Mouse (Mus musculus) neural tube, embryonic 12.5 days (tissue): ENCODE measurements around the gene Xpo4. TPM values are rescaled to one million over a fixed set of nuclear protein-coding genes. Genes with fewer than 3 reads are reported as not detected.
"Not testable (repeated sequence)": the region's sequence is repeated elsewhere in the genome, so short reads cannot be mapped to it uniquely, and the experiment has no call there.

Source experiments
- ATAC-seq: fragments of 200-750 bp; cut with Nextera tagmentation; 2 replicates; pipeline ENCODE4 v1.8.0; 2017; ENCODE audit warnings: low read depth, mild to moderate bottlenecking, moderate TSS enrichment, moderate library complexity; ENCODE audit not compliant: low FRiP score
- H3K27ac ChIP-seq: fragments of 300-500 bp; sonication (generic); 2 replicates; pipeline ENCODE4 v1.5.1; 2016
- H3K27me3 ChIP-seq: fragments of 300-500 bp; sonication (generic); replicated peaks from 2 replicates; pipeline ENCODE4 v1.6.1; 2016; ENCODE audit warnings: mild to moderate bottlenecking
- H3K36me3 ChIP-seq: fragments of 300-500 bp; sonication (generic); 2 replicates; pipeline ENCODE4 v1.6.1; 2016; ENCODE audit warnings: mild to moderate bottlenecking
- H3K4me1 ChIP-seq: fragments of 300-500 bp; sonication (generic); 2 replicates; pipeline ENCODE4 v1.6.1; 2016
- H3K4me2 ChIP-seq: fragments of 300-500 bp; sonication (generic); replicated peaks from 2 replicates; pipeline ENCODE4 v1.6.1; 2016; ENCODE audit warnings: mild to moderate bottlenecking
- H3K4me3 ChIP-seq: fragments of 300-500 bp; sonication (generic); 2 replicates; pipeline ENCODE4 v1.5.1; 2016
- H3K9ac ChIP-seq: fragments of 300-500 bp; sonication (generic); 2 replicates; pipeline ENCODE4 v1.6.1; 2016; ENCODE audit warnings: mild to moderate bottlenecking
- H3K9me3 ChIP-seq: fragments of 300-500 bp; sonication (generic); 2 replicates; pipeline ENCODE4 v1.6.1; 2016; ENCODE audit warnings: mild to moderate bottlenecking
- WGBS: fragments of 180-500 bp; shearing (Covaris S2); methylation state at CpG from one replicate; pipeline ENCODE4 v1.1.7; 2016; 5-methylcytosine and 5-hydroxymethylcytosine counted together
- polyA plus RNA-seq: library from polyadenylated mRNA; unstranded; fragments of >200 nt; fragmentation: Nextera tagmentation; extraction: Ambion mirVana; gene quantifications from 2 replicates; pipeline ENCODE4 v1.2.1, GENCODE M21; 2016

The Xpo4 gene
- polyA plus RNA-seq, 1 experiment from 2014 or later = 20.1 TPM

DNA sequence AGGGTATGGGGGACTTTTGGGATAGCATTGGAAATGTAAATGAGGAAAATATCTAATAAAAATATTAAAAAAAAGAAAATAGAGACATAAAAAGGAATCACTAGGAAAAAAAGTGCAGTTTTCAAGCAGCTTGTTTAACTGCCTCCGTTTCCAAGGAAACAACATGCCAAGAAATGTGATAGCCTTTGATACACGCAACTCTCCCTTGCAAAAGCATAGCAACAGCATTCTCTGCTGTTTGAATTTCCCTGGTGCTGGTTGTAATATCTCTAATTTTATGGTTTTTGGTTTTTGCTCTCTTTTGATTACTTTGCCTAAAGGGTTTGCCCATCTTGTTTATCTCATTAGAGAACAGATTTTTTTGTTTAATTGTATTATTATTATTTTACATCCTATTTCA is 10.3 kb upstream of the Xpo4 start:
- H3K27ac ChIP-seq = no peak overlapping the region
- no peak overlapping the region for H3K9ac ChIP-seq
- 71% methylated on average over 2 of the region's 2 CpGs for WGBS
- no peak overlapping the region for H3K4me2 ChIP-seq
- H3K4me3 ChIP-seq = no peak overlapping the region
- no peaks in the 10 kb centered on the region for H3K9me3 ChIP-seq
- no peaks in the 10 kb centered on the region for H3K27me3 ChIP-seq
- no peaks in the 10 kb centered on the region for H3K36me3 ChIP-seq
- ATAC-seq = no peak
- H3K4me1 ChIP-seq = no peaks in the 10 kb centered on the region

DNA sequence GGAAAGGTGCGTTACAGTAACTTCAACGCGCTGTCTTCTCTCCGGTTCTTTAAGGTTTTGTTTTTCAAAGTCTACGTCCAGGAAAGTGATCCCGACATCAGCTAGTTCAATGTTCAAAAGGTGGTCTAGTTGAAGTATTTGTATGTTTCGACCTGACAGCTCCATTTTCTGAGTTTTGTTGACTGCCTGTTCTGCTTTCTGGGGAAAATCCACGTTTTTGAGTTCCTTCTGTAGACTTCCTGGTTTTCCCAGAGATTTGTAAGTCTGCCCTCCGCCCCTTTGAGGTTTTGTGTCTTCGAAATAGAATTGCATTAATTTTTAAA is 359 bp upstream of the Xpo4 start:
- WGBS = 14% methylated on average over 10 of the region's 10 CpGs
- H3K4me2 ChIP-seq = peak overlapping the region; percentile 78
- peak overlapping the region; percentile 93 for H3K27ac ChIP-seq

DNA sequence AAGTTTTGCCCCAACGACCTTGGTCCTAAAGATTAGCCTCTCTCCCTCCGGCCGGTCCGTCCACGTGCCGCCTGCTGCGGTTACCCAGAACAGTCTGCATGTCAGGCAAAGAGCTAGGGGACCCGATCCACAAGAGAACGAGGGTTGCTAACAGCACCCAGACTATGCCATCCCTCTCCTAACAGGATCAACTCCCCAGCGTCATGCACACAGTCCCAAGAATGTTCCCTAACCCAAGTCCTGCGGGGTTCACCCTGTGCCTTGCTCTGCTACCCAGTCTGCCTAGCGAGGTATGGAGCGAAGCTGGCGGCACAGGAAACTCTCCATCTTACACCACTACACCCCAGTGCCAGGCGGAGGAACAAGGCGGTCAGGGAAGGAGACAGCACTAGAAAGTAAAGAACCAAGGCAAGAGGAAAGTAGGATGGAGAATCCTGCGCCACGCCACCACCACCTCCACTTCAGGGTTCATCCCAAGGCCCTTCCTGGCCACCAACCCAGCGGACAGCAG is 864 bp downstream of the Xpo4 start:
- peak; percentile 66 for ATAC-seq
- Histone ChIP-seq H3K4me2 (peak overlapping the region; percentile 78), H3K36me3 (no peaks in the 10 kb centered on the region), H3K9me3 (no peaks in the 10 kb centered on the region), H3K27me3 (no peaks in the 10 kb centered on the region), H3K9ac (peak overlapping the region; percentile 91), H3K4me3 (peak overlapping the region; percentile 80), H3K4me1 (peaks cover 17% of the 10 kb centered on the region; the same call in 1 of the 2 replicates), H3K27ac (peak overlapping the region; percentile 93; the same call in 1 of the 2 replicates)
- WGBS = 0% methylated on average over 19 of the region's 19 CpGs

More for the DNA sequence above, 359 bp upstream of the Xpo4 start:
- peaks cover 17% of the 10 kb centered on the region; the same call in 1 of the 2 replicates for H3K4me1 ChIP-seq
- no peaks in the 10 kb centered on the region for H3K27me3 ChIP-seq
- H3K9ac ChIP-seq = peak overlapping the region; percentile 91
- H3K4me3 ChIP-seq = peak overlapping the region; percentile 80
- ATAC-seq = no peak
- no peaks in the 10 kb centered on the region for H3K36me3 ChIP-seq
- H3K9me3 ChIP-seq = no peaks in the 10 kb centered on the region

DNA sequence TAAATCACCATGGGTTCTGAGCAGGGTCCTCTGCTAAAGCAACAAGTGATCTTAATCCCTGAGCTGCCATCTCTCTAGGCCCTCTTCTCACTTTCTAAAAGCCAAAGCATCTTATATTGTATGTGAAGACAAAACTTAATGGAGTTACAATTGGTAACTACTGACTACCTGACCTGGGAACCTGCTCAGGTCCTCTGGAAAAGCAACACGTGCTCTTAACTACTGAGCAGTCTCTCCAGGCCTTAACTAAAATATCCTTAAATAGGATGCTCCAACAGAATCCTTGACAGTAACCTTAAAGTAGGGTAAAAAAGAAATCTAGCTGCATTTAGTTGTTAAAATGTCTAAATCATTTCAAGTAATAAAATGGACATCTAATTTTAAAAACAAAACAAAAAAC is 1.6 kb downstream of the Xpo4 start:
- H3K4me3 ChIP-seq = no peak overlapping the region
- H3K4me1 ChIP-seq = peaks cover 17% of the 10 kb centered on the region; the same call in 1 of the 2 replicates
- ATAC-seq = no peak
- WGBS = 28% methylated on average over 1 of the region's 1 CpGs
- H3K9ac ChIP-seq = no peak overlapping the region
- no peaks in the 10 kb centered on the region for H3K27me3 ChIP-seq
- peak overlapping the region; percentile 78 for H3K4me2 ChIP-seq
- H3K9me3 ChIP-seq = no peaks in the 10 kb centered on the region
- no peaks in the 10 kb centered on the region for H3K36me3 ChIP-seq
- H3K27ac ChIP-seq = no peak overlapping the region

DNA sequence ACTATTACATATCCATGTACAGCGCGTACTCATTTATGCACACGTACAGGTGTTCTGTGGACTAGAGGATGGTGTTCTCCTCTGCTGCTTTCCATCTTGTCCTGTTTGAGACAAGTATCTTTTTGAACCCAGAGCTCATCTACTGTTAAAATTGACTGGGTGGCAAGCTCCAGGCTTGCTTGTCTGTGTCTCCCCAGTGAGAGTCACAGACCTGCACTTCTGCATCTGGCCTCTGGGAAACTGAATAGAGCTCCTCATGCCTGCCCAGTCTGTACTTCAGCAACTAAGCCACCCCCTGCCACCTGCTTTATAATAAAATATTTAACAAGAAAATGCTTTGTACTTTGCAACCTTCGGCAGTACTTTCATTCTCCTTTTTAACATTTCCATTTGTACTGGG is 6.9 kb downstream of the Xpo4 start:
- Histone ChIP-seq H3K4me3 (no peak overlapping the region), H3K4me1 (no peaks in the 10 kb centered on the region), H3K4me2 (no peak overlapping the region), H3K27me3 (no peaks in the 10 kb centered on the region), H3K36me3 (no peaks in the 10 kb centered on the region), H3K9ac (no peak overlapping the region), H3K9me3 (no peaks in the 10 kb centered on the region), H3K27ac (no peak overlapping the region)
- ATAC-seq = no peak
- 96% methylated on average over 4 of the region's 4 CpGs for WGBS

DNA sequence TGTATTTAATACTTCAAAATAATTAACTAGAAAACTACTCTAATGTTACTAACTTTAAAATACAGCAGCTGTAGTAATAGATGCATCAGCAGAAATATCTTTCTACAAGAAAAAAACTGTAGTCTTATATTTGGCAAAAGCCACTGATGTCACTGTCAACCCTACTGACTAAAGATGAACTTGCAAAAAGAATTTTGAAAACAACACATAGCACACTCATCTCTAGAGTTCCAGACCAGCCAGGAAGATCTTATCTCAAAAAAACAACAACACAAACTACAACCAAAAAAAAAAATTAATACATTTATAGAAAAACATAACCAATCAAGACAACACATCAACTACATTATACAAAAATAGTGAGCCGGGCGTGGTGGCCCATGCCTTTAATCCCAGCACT is 7.7 kb downstream of the Xpo4 start:
- WGBS = 100% methylated on average over 2 of the region's 2 CpGs
- ATAC-seq = no peak

DNA sequence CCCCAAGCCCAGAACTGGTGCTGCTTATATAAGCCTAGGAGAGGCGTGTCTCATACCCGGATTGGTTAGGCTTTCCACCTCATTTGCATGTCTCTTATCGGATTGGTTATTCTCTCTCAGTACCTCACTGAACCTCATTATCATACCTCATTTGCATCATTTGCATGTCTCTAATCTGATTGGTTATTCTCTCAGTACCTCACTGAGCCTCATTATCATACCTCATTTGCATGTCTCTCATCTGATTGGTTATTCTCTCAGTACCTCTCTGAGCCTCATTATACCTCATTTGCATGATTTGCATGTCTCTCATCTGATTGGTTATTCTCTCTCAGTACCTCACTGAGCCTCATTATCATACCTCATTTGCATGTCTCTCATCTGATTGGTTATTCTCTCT is 8.7 kb downstream of the Xpo4 start:
- H3K4me2 ChIP-seq, H3K4me3 ChIP-seq, H3K36me3 ChIP-seq, H3K9ac ChIP-seq, H3K27me3 ChIP-seq, H3K9me3 ChIP-seq, H3K27ac ChIP-seq, H3K4me1 ChIP-seq: not testable (repeated sequence)
- 93% methylated on average over 3 of the region's 3 CpGs for WGBS
- 0 out of 2 replicates have a peak, but pooled peaks have one; percentile 50 for ATAC-seq

More for the DNA sequence above, 7.7 kb downstream of the Xpo4 start:
- Histone ChIP-seq H3K9ac (no peak overlapping the region), H3K27me3 (no peaks in the 10 kb centered on the region), H3K4me3 (no peak overlapping the region), H3K9me3 (no peaks in the 10 kb centered on the region), H3K36me3 (no peaks in the 10 kb centered on the region), H3K27ac (no peak overlapping the region), H3K4me2 (no peak overlapping the region), H3K4me1 (no peaks in the 10 kb centered on the region)

DNA sequence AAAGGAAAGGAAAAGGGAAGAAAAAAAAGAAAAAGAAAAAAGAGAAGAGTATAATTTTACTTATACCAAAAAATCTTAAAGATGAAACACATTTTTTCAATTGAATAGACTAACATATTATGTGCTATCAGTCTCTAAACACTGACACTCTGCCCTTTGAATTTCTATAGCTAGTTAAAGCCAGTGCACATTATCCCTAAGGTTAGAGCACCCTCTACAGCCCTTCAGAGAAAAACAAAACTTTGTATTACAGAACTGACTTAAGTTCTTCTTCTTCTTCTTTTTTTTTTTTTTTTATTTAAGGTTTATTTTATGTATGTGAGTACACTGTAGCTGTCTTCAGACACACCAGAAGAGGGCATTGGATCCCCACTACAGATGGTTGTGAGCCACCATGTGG is 15.7 kb downstream of the Xpo4 start:
- Histone ChIP-seq H3K4me2 (no peak overlapping the region), H3K9ac (no peak overlapping the region), H3K4me1 (no peaks in the 10 kb centered on the region), H3K9me3 (no peaks in the 10 kb centered on the region), H3K27me3 (no peaks in the 10 kb centered on the region), H3K27ac (no peak overlapping the region), H3K4me3 (no peak overlapping the region), H3K36me3 (no peaks in the 10 kb centered on the region)
- no peak for ATAC-seq

DNA sequence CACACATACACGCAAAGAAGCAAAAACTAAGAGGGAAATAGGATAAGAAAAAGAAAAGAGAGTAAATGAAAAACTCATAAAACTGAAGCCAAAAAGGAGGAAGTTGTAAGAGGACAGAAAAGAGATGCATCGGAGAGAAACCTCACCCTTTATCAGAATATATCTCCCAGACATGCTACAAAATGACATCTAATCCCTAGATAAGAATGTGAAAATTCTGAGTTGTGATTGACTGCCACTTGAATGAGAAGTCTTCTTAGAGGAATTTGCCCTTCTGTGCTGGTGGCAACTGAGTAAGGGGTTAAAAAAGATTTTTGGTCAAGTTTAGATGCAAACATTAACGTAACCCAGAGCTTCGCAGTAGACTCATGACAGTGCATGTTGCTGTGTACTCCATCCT is 19.1 kb downstream of the Xpo4 start:
- Histone ChIP-seq H3K27me3 (no peaks in the 10 kb centered on the region), H3K36me3 (0 out of 2 replicates have a peak, but pooled peaks cover 2% of the 10 kb centered on the region), H3K9ac (no peak overlapping the region), H3K4me2 (no peak overlapping the region), H3K27ac (no peak overlapping the region), H3K4me3 (no peak overlapping the region), H3K4me1 (no peaks in the 10 kb centered on the region), H3K9me3 (no peaks in the 10 kb centered on the region)
- ATAC-seq = no peak
- 93% methylated on average over 4 of the region's 4 CpGs for WGBS

DNA sequence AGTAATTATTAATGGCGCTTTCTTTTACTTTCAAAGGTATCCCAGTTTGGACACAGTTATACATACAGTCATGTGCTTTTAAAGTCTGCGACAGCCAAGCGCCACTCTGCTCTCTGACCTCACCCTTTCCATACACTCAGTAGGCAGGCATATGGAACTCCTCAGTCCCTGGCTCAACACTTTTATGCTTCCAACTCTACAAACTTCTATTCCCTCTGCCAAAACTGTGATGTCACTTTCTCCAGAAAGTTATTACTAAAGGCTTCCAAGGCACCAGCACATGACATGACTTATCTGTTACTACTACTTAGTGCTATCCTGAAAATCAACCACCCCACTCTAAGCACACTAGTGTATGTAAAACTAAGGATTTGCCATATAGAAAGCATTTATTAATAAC is 26.1 kb downstream of the Xpo4 start:
- Histone ChIP-seq H3K4me1 (peaks cover 2% of the 10 kb centered on the region; the same call in 1 of the 2 replicates), H3K36me3 (0 out of 2 replicates have a peak, but pooled peaks cover 5% of the 10 kb centered on the region), H3K27ac (no peak overlapping the region), H3K9me3 (no peaks in the 10 kb centered on the region), H3K4me3 (no peak overlapping the region), H3K4me2 (no peak overlapping the region), H3K9ac (no peak overlapping the region), H3K27me3 (no peaks in the 10 kb centered on the region)
- WGBS = 95% methylated on average over 3 of the region's 3 CpGs
- no peak for ATAC-seq

DNA sequence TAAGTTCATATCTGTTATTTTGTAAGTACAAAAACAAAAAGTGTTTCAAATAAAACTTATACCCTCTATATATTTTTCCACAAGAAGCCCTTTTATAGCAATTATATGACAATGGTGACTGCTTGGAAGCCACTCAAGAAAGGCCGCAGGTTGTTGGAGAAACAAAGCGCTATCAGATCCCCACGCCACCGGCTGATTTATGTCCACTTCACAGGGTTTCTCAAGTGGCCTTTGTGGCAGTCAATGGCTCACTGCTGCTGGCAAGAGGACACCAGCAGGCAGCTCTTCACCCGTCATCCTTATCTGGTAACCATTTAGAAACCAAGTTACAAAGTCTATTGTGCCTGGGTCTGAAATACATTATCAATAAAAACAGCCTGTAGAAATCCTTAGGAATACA is 31.1 kb downstream of the Xpo4 start:
- Histone ChIP-seq H3K4me3 (no peak overlapping the region), H3K9me3 (no peaks in the 10 kb centered on the region), H3K4me1 (peaks cover 3% of the 10 kb centered on the region; the same call in 1 of the 2 replicates), H3K36me3 (no peaks in the 10 kb centered on the region; the same call in 1 of the 2 replicates), H3K27me3 (no peaks in the 10 kb centered on the region), H3K27ac (no peak overlapping the region), H3K9ac (no peak overlapping the region), H3K4me2 (no peak overlapping the region)
- 9% methylated on average over 5 of the region's 5 CpGs for WGBS
- ATAC-seq = 0 out of 2 replicates have a peak, but pooled peaks have one; percentile 48

DNA sequence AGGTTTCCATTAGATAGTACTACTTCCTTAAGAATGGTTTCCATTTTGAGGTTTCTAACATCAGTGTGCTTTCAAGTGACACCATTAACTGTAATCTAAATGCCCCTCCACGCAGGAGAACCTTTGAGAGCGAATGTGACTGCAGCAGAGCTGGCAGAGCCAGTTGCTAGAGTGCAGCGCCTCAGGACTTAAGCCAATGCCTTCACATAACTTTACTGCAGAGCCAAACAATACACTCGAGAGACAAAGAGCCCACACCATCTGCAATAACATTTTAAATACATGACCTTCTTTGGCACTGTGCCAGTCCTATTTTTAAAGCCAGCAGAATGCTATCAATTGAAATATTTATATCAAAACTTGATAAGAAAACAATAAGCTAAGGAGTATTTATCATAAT is 35.6 kb downstream of the Xpo4 start:
- WGBS = 80% methylated on average over 4 of the region's 4 CpGs
- H3K9me3 ChIP-seq = no peaks in the 10 kb centered on the region
- H3K4me3 ChIP-seq = no peak overlapping the region
- H3K27me3 ChIP-seq = no peaks in the 10 kb centered on the region
- peaks cover 3% of the 10 kb centered on the region; the same call in 1 of the 2 replicates for H3K4me1 ChIP-seq
- no peak overlapping the region for H3K9ac ChIP-seq
- H3K27ac ChIP-seq = no peak overlapping the region
- H3K36me3 ChIP-seq = peaks cover 24% of the 10 kb centered on the region
- no peak for ATAC-seq
- no peak overlapping the region for H3K4me2 ChIP-seq

DNA sequence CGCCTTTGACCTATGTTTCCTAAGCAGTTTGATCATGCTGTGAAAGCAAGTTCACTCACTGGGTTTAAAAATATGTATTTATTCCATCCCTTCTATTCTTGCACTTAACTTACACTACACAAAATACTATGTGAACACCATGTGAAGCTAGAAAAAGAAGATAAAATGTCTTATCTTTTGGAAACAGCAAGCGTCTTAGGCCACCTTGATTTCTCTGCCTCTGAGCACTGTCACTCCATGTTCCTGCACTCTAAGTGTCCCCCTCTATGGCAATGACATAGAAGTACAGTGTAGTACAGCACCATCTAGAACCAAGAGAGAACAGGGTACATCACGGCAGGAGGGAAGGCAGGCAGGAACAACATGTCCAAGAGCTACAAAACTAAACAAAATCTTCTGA is 42.3 kb downstream of the Xpo4 start:
- H3K36me3 ChIP-seq = peaks cover 27% of the 10 kb centered on the region
- ATAC-seq = no peak
- no peaks in the 10 kb centered on the region for H3K4me1 ChIP-seq
- H3K9me3 ChIP-seq = no peaks in the 10 kb centered on the region
- H3K9ac ChIP-seq = no peak overlapping the region
- H3K4me3 ChIP-seq = no peak overlapping the region
- WGBS = 87% methylated on average over 3 of the region's 3 CpGs
- no peak overlapping the region for H3K4me2 ChIP-seq
- no peaks in the 10 kb centered on the region for H3K27me3 ChIP-seq
- H3K27ac ChIP-seq = no peak overlapping the region
